ENCODE assay signal across 9 mouse cellular contexts in genomic region chr6:3496210-3496609, GRCm38 (mm10). TPM values are rescaled to one million over a fixed set of nuclear protein-coding genes. Genes with fewer than 3 reads are reported as not detected.
DNase-seq lines count a peak whose midpoint lies in the region; ATAC-seq and TF ChIP-seq lines count a peak whose summit lies in the region.
"Had no signal": no experiment of that assay in that cellular context is flagged by ENCODE, and none has a peak within 500 bp of the region (broad histone marks: within the 10 kb centered on the region; RNA-seq: fewer than 3 reads in every experiment).

No protein-coding gene starts in this region.

- 0 out of 2 replicates have a peak, but pooled peaks cover 2% of the 10 kb centered on the region for H3K27me3 ChIP-seq in intestine, postnatal 0 days (replicated peaks; ENCODE audit: control insufficient read depth, insufficient read depth, low read length)
- H3K27me3 ChIP-seq in intestine, embryonic 15.5 days (replicated peaks): no peaks in the 10 kb centered on the region
- H3K27me3 ChIP-seq in thymus, adult 2 months (ENCODE audit: control insufficient read depth, insufficient read depth, low read length): no peaks in the 10 kb centered on the region
- no peaks in the 10 kb centered on the region for H3K27me3 ChIP-seq in liver, postnatal 0 days (ENCODE audit: insufficient read depth, low read length)

- no peak for TF ChIP-seq POLR2A in thymus, adult 2 months (IDR thresholded peaks at IDR 0.05; ENCODE audit: control insufficient read depth, extremely low read depth, insufficient read depth, low read length, poor library complexity)

- no peak overlapping the region for H3K27ac ChIP-seq in intestine, postnatal 0 days (ENCODE audit: low read depth, low read length)
- H3K27ac ChIP-seq in intestine, embryonic 15.5 days: no peak overlapping the region
- no peak overlapping the region for H3K27ac ChIP-seq in thymus, adult 2 months (ENCODE audit: control insufficient read depth, insufficient read depth, low read length)
- no peak overlapping the region for H3K27ac ChIP-seq in liver, postnatal 0 days (ENCODE audit: low read depth)
- H3K27ac ChIP-seq: limb, embryonic 13.5 days had no signal

- H3K9me3 ChIP-seq in intestine, postnatal 0 days (ENCODE audit: control insufficient read depth): no peaks in the 10 kb centered on the region
- no peaks in the 10 kb centered on the region for H3K9me3 ChIP-seq in intestine, embryonic 15.5 days
- no peaks in the 10 kb centered on the region for H3K9me3 ChIP-seq in liver, postnatal 0 days (ENCODE audit: low read length)
- H3K9me3 ChIP-seq: limb, embryonic 13.5 days had no signal

- peak; percentile 40 for DNase-seq in thymus, adult 2 months
- DNase-seq in thymus, postnatal 36 days: no peak
- peak; percentile 64 for DNase-seq in ZHBTc4 (ENCODE audit: low read depth, low spot score)
- DNase-seq in liver, postnatal 0 days: no peak
- no peak for DNase-seq in ovary, adult 18-20 months (ENCODE audit: low spot score)
- DNase-seq in urinary bladder, adult 2 months (ENCODE audit: low spot score): no peak

- H3K4me3 ChIP-seq in intestine, postnatal 0 days (ENCODE audit: low read depth, low read length): no peak overlapping the region
- no peak overlapping the region for H3K4me3 ChIP-seq in intestine, embryonic 15.5 days (replicated peaks)
- H3K4me3 ChIP-seq in thymus, adult 2 months (ENCODE audit: control insufficient read depth, insufficient read depth, low read length): no peak overlapping the region
- no peak overlapping the region for H3K4me3 ChIP-seq in liver, postnatal 0 days (ENCODE audit: low read depth, low read length)
- H3K4me3 ChIP-seq: limb, embryonic 13.5 days had no signal

- TF ChIP-seq CTCF in intestine, postnatal 0 days (IDR thresholded peaks at IDR 0.05; ENCODE audit: low read depth): peak; percentile 78
- no peak for TF ChIP-seq CTCF in thymus, adult 2 months (IDR thresholded peaks at IDR 0.05; ENCODE audit: borderline replicate concordance, control insufficient read depth, extremely low read depth, insufficient read depth, low read length, poor library complexity)
- TF ChIP-seq CTCF in liver, postnatal 0 days (IDR thresholded peaks at IDR 0.05; ENCODE audit: low read depth): peak; percentile 74

- H3K4me1 ChIP-seq in intestine, postnatal 0 days (replicated peaks; ENCODE audit: control insufficient read depth, insufficient read depth, low read length): no peaks in the 10 kb centered on the region
- no peaks in the 10 kb centered on the region for H3K4me1 ChIP-seq in intestine, embryonic 15.5 days (replicated peaks)
- peaks cover 6% of the 10 kb centered on the region for H3K4me1 ChIP-seq in thymus, adult 2 months (replicated peaks; ENCODE audit: control insufficient read depth, insufficient read depth, low read length)
- H3K4me1 ChIP-seq in liver, postnatal 0 days (ENCODE audit: insufficient read depth): peaks cover 7% of the 10 kb centered on the region

- H3K36me3 ChIP-seq in intestine, postnatal 0 days (ENCODE audit: control insufficient read depth, insufficient read depth): no peaks in the 10 kb centered on the region
- H3K36me3 ChIP-seq in intestine, embryonic 15.5 days: no peaks in the 10 kb centered on the region
- H3K36me3 ChIP-seq in thymus, adult 2 months (ENCODE audit: control insufficient read depth, insufficient read depth, low read length): no peaks in the 10 kb centered on the region
- H3K36me3 ChIP-seq in liver, postnatal 0 days (replicated peaks; ENCODE audit: insufficient read depth, low read length): no peaks in the 10 kb centered on the region
- H3K36me3 ChIP-seq: limb, embryonic 13.5 days had no signal

- ATAC-seq in intestine, postnatal 0 days: no peak
- no peak for ATAC-seq in intestine, embryonic 15.5 days
- no peak for ATAC-seq in liver, postnatal 0 days

- no peak for TF ChIP-seq EP300 in liver, postnatal 0 days (IDR thresholded peaks at IDR 0.05; ENCODE audit: low read depth)

- H3K9ac ChIP-seq in intestine, postnatal 0 days (ENCODE audit: low read depth, low read length): no peak overlapping the region
- H3K9ac ChIP-seq in intestine, embryonic 15.5 days: no peak overlapping the region
- H3K9ac ChIP-seq in liver, postnatal 0 days (replicated peaks): no peak overlapping the region
- H3K9ac ChIP-seq: limb, embryonic 13.5 days had no signal

- H3K4me2 ChIP-seq in intestine, postnatal 0 days (replicated peaks; ENCODE audit: low read depth): no peak overlapping the region
- H3K4me2 ChIP-seq in intestine, embryonic 15.5 days (replicated peaks): no peak overlapping the region
- H3K4me2 ChIP-seq in liver, postnatal 0 days (ENCODE audit: low read depth, low read length): no peak overlapping the region
- H3K4me2 ChIP-seq: limb, embryonic 13.5 days had no signal

- 6% methylated on average over 2 of the region's 2 CpGs for WGBS in intestine, postnatal 0 days
- whole genome bisulfite sequencing in intestine, embryonic 15.5 days: 4% methylated on average over 2 of the region's 2 CpGs
- WGBS in thymus, adult 2 months: 2% methylated on average over 2 of the region's 2 CpGs
- WGBS in liver, postnatal 0 days (ENCODE audit: insufficient replicate concordance): 3% methylated on average over 2 of the region's 2 CpGs

RNA-seq across cellular contexts. Expression of gene Hepacam2, which starts 1.9 kb away (rescaled TPM):
- 16.4 and 19.5 TPM in 2 replicates for polyA plus RNA-seq in intestine, postnatal 0 days (2015; fragmentation: Nextera tagmentation; extraction: Ambion mirVana)
- polyA plus RNA-seq in intestine, embryonic 15.5 days (2015; fragmentation: Nextera tagmentation; extraction: Ambion mirVana): 16.6 and 17.0 TPM in 2 replicates
- polyA plus RNA-seq in thymus, adult 2 months (2012; rRNA removed): 3.0 and 4.4 TPM in 2 replicates
- polyA plus RNA-seq in liver, postnatal 0 days (2015; fragmentation: Nextera tagmentation; extraction: Ambion mirVana): 0.13 and 0.15 TPM in 2 replicates
- 1.1 and 2.0 TPM in 2 replicates for polyA plus RNA-seq in urinary bladder, adult 2 months (2012; rRNA removed)

RNA-seq across cellular contexts. Expression of gene Vps50, which starts 2.0 kb away (rescaled TPM):
- polyA plus RNA-seq in intestine, postnatal 0 days (2015; fragmentation: Nextera tagmentation; extraction: Ambion mirVana): 18.4 and 19.9 TPM in 2 replicates
- 28.4 and 30.8 TPM in 2 replicates for polyA plus RNA-seq in intestine, embryonic 15.5 days (2015; fragmentation: Nextera tagmentation; extraction: Ambion mirVana)
- polyA plus RNA-seq in thymus, adult 2 months (2012; rRNA removed): 3.2 and 4.0 TPM in 2 replicates
- 5.4 and 6.4 TPM in 2 replicates for polyA plus RNA-seq in liver, postnatal 0 days (2015; fragmentation: Nextera tagmentation; extraction: Ambion mirVana)
- polyA plus RNA-seq in urinary bladder, adult 2 months (2012; rRNA removed): 12.0 and 13.7 TPM in 2 replicates

Comparison
In these comparisons a context has a peak if more than half of its experiments do, and no peak if none do; other contexts are left out.
1. DNase-seq: peak in thymus, adult 2 months (single experiment) and ZHBTc4 (single experiment); none in thymus, postnatal 36 days (0 of 2), liver, postnatal 0 days (single experiment), ovary, adult 18-20 months (single experiment) and urinary bladder, adult 2 months (single experiment).